Mouse (Mus musculus) midbrain, embryonic 11.5 days (tissue): ENCODE measurements around the gene Dach1. TPM values are rescaled to one million over a fixed set of nuclear protein-coding genes. Genes with fewer than 3 reads are reported as not detected.
A peak's percentile ranks its signal among the peaks of the same experiment; 100 is the strongest.

Experiments
- ATAC-seq: fragments of 200-750 bp; cut with Nextera tagmentation; 2 replicates; pipeline ENCODE4 v1.8.0; 2017; ENCODE audit warnings: moderate TSS enrichment, moderate library complexity; ENCODE audit not compliant: low FRiP score
- DNase-seq: peaks from one replicate; pipeline ENCODE4 v3.0.0; 2015; ENCODE audit warnings: low spot score; ENCODE audit errors: missing footprints
- H3K27ac ChIP-seq: fragments of 300-500 bp; sonication (generic); 2 replicates; pipeline ENCODE4 v1.5.1; 2014; ENCODE audit warnings: low read depth, low read length
- H3K27me3 ChIP-seq: fragments of 300-500 bp; sonication (generic); 2 replicates; pipeline ENCODE4 v1.6.1; 2014; ENCODE audit warnings: mild to moderate bottlenecking, low read length, moderate library complexity, mixed read lengths; ENCODE audit not compliant: control insufficient read depth, insufficient read depth
- H3K36me3 ChIP-seq: fragments of 300-500 bp; sonication (generic); 2 replicates; pipeline ENCODE4 v1.6.1; 2014; ENCODE audit warnings: mild to moderate bottlenecking, low read length, moderate library complexity, mixed read lengths; ENCODE audit not compliant: control insufficient read depth, insufficient read depth
- H3K4me1 ChIP-seq: fragments of 300-500 bp; sonication (generic); 2 replicates; pipeline ENCODE4 v1.6.1; 2014; ENCODE audit warnings: low read length; ENCODE audit not compliant: control insufficient read depth, insufficient read depth
- H3K4me2 ChIP-seq: fragments of 300-500 bp; sonication (generic); 2 replicates; pipeline ENCODE4 v1.6.1; 2014; ENCODE audit warnings: mild to moderate bottlenecking, moderate library complexity
- H3K4me3 ChIP-seq: fragments of 300-500 bp; sonication (generic); 2 replicates; pipeline ENCODE4 v1.5.1; 2014; ENCODE audit warnings: low read depth, low read length
- H3K9ac ChIP-seq: fragments of 300-500 bp; sonication (generic); 2 replicates; pipeline ENCODE4 v1.6.1; 2014; ENCODE audit warnings: low read length
- H3K9me3 ChIP-seq: fragments of 300-500 bp; sonication (generic); 2 replicates; pipeline ENCODE4 v1.6.1; 2016; ENCODE audit warnings: low read length; ENCODE audit not compliant: control insufficient read depth
- WGBS: fragments of 180-500 bp; shearing (Covaris S2); extraction: QIAGEN DNeasy Blood & Tissue Kit; methylation state at CpG from one replicate; pipeline ENCODE4 v1.1.7; 2014; 5-methylcytosine and 5-hydroxymethylcytosine counted together
- polyA plus RNA-seq: library from polyadenylated mRNA; unstranded; fragments of >200 nt; fragmentation: Nextera tagmentation; extraction: Ambion mirVana; gene quantifications from 2 replicates; pipeline ENCODE4 v1.2.1, GENCODE M21; 2014

The Dach1 gene
- polyA plus RNA-seq, 1 experiment from 2014 or later = 24.0 TPM

DNA sequence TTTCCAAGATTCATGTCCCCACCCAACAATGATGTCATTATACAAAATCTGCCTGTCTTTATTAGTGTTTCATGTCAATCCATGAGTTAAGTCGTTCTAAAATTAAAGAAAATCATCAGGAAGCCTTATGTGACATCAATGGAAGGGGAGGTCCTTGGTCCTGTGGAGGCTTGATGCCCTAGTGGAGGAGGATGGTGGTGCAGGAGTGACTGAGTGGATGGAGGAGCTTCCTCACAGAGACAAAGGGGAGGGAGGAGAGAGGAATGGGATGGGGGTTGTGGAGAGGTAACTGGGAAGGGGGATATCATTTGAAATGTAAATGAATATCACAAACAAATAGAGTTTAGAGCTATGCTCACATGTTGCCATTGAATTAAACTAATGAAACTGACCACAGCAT, 287.6 kb downstream of the Dach1 start:
- DNase-seq (no peak), ATAC-seq (no peak)
- no peaks in the 10 kb centered on the region for H3K9me3 ChIP-seq
- H3K9ac ChIP-seq = no peak overlapping the region
- no peak overlapping the region for H3K27ac ChIP-seq
- no peak overlapping the region for H3K4me2 ChIP-seq
- H3K27me3 ChIP-seq = no peaks in the 10 kb centered on the region
- WGBS = 55% methylated on average over 1 of the region's 1 CpGs
- H3K36me3 ChIP-seq = no peaks in the 10 kb centered on the region
- no peak overlapping the region for H3K4me3 ChIP-seq
- H3K4me1 ChIP-seq = no peaks in the 10 kb centered on the region

DNA sequence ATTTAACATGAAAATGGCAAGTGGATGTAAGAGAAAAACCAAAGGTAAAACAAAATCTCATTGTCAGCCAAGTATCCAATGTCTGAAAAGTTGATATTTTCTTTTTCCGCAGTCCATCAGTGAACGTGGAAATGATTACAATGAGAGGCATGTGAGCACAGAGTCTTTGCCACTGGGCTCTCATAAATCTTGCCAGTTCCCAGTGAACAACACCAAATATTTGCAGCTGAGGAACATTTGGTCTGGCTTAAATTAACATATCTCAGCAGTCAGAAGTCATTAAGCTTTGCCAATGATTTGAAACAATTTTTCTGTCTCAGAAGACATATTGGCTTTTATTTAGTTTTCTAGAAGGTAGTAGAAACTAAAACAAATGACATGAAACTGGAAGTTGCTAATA, 298.6 kb downstream of the Dach1 start:
- H3K27me3 ChIP-seq = no peaks in the 10 kb centered on the region
- no peak overlapping the region for H3K4me3 ChIP-seq
- no peak overlapping the region for H3K27ac ChIP-seq
- WGBS = 78% methylated on average over 2 of the region's 2 CpGs
- no peak overlapping the region for H3K9ac ChIP-seq
- H3K36me3 ChIP-seq = no peaks in the 10 kb centered on the region
- H3K9me3 ChIP-seq = no peaks in the 10 kb centered on the region
- no peaks in the 10 kb centered on the region for H3K4me1 ChIP-seq
- no peak overlapping the region for H3K4me2 ChIP-seq
- no peak for ATAC-seq
- DNase-seq = no peak

DNA sequence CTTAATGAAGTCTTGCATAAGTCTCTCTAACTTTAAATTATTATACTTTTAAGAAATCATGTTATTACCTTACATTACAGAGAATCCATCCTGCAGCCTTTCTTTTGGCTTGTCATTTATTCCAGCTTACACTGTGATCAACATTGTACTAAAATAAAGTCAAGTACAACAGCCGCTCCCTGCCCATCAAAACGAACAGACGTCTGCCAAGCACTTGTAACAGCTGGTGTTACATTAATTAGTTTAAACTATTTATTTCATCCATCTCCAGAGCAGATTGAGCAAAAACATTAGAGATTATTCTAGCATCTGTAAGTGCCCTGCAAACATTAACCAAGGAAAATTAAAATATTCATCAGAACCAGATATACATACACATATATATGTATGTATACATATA, 311.2 kb downstream of the Dach1 start:
- no peaks in the 10 kb centered on the region for H3K36me3 ChIP-seq
- H3K4me2 ChIP-seq = no peak overlapping the region
- H3K4me3 ChIP-seq = no peak overlapping the region
- no peaks in the 10 kb centered on the region for H3K9me3 ChIP-seq
- no peak for DNase-seq
- no peaks in the 10 kb centered on the region for H3K4me1 ChIP-seq
- H3K27me3 ChIP-seq = no peaks in the 10 kb centered on the region
- no peak overlapping the region for H3K27ac ChIP-seq
- H3K9ac ChIP-seq = no peak overlapping the region
- WGBS = 88% methylated on average over 3 of the region's 3 CpGs
- ATAC-seq = no peak

DNA sequence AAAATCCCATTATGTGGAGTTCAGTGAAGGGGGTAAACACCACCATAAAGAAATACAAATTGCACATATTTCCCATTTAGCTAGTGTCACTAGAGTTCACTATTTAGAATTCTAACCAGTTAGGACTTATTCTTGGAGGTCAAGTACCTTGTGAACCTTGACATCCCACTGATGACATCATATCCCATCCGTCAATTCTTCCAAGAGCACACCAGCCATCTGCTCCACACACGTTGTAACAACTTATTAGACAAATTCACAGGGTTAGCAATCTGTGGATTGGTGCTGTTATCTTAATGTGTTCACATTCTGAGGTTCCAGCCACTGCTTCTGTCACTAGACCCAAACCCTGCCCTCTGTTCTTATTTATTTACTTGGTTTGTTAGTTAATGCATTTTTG, 312.3 kb downstream of the Dach1 start:
- Histone ChIP-seq H3K9me3 (no peaks in the 10 kb centered on the region), H3K36me3 (no peaks in the 10 kb centered on the region), H3K27ac (no peak overlapping the region), H3K4me2 (no peak overlapping the region), H3K9ac (no peak overlapping the region), H3K4me3 (no peak overlapping the region), H3K4me1 (no peaks in the 10 kb centered on the region), H3K27me3 (no peaks in the 10 kb centered on the region)
- DNase-seq (no peak), ATAC-seq (peak; percentile 48; the same call in 1 of the 2 replicates)
- 51% methylated on average over 2 of the region's 2 CpGs for WGBS

DNA sequence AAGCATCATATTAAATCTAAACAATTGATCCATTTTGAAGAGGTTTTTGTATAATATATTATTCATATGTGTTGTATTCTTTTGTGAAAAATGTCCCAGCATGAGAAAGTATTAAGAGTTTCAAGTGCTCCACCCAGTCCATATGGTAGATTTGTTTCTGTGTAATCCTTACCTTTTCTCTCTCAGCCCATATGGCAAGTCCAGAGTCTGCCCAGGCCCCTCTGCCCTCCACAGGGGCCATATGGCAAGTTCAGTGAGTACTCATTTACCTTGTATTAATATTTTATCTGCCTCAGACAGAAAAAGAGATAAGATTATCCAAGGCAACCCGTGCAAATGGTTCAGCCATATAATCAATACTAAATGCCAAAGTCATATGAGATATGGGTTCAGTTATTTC, 314.2 kb downstream of the Dach1 start:
- H3K4me1 ChIP-seq = no peaks in the 10 kb centered on the region
- H3K9me3 ChIP-seq = no peaks in the 10 kb centered on the region
- H3K27me3 ChIP-seq = no peaks in the 10 kb centered on the region
- no peak overlapping the region for H3K4me3 ChIP-seq
- DNase-seq (no peak), ATAC-seq (peak; percentile 57; the same call in 1 of the 2 replicates)
- no peak overlapping the region for H3K4me2 ChIP-seq
- 74% methylated on average over 1 of the region's 1 CpGs for WGBS
- H3K27ac ChIP-seq = no peak overlapping the region
- no peak overlapping the region for H3K9ac ChIP-seq
- H3K36me3 ChIP-seq = no peaks in the 10 kb centered on the region

DNA sequence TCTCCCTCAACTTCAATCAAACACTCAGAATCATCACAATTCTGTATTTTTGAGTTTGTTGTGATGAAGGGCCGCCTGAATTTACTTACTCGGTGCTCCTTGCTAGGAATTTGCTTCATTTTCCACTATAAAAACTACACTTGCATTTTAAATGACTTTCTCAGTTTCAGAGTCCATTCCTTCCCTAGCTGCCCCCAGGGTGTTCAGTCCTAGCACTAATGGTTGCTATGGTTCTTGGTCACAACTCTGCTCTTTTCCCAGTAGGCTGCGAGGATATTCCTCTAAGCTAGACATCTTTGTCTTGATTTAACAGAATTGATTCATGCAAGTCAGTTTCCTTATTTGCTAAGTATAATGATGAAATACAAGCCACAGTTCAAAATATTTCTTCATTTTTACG, 319.1 kb downstream of the Dach1 start:
- no peak overlapping the region for H3K4me3 ChIP-seq
- no peak overlapping the region for H3K9ac ChIP-seq
- H3K27me3 ChIP-seq = no peaks in the 10 kb centered on the region
- no peak for DNase-seq
- H3K27ac ChIP-seq = no peak overlapping the region
- no peaks in the 10 kb centered on the region for H3K36me3 ChIP-seq
- H3K9me3 ChIP-seq = no peaks in the 10 kb centered on the region
- WGBS = 72% methylated on average over 4 of the region's 4 CpGs
- no peak for ATAC-seq
- no peak overlapping the region for H3K4me2 ChIP-seq
- no peaks in the 10 kb centered on the region for H3K4me1 ChIP-seq

DNA sequence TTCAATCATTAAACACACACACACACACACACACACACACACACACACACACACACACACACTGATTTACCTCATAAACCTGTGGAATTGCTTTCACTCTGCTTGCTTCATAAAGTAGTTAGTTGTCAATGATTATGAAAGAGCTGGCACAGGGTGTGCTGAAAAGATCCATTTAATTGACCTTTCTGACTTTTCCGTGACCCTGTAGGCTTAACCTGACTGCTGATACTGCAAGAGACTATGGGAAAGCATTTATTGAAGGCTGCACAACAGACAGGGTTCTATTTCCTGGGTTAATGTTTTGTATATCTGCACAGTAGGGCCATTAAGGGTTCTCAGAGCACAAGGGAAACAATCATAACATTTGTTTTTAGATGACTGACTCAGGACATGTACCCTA, 321.9 kb downstream of the Dach1 start:
- no peak for ATAC-seq
- no peak for DNase-seq
- Histone ChIP-seq H3K27ac (no peak overlapping the region), H3K4me3 (no peak overlapping the region), H3K9me3 (no peaks in the 10 kb centered on the region), H3K4me1 (no peaks in the 10 kb centered on the region), H3K36me3 (no peaks in the 10 kb centered on the region), H3K27me3 (no peaks in the 10 kb centered on the region), H3K4me2 (no peak overlapping the region), H3K9ac (no peak overlapping the region)
- 69% methylated on average over 1 of the region's 1 CpGs for WGBS

DNA sequence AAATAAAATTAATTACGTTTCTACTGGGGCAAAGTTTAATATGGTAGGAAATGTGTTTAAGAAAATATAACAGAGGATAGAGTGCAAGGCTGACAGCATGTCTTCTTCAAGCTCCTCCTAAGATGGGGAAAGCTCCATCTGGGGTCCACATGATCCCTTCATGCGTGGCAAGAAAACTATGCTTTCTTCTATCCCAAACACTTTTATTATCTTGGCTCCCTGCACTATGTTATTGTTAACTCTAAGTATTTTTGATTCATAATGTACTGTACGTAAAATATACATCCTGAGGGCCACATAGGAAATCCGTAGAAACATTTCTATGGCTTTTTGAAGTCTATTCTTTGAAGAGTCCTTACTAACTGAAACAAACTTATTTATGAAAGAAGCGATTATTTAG, 330.3 kb downstream of the Dach1 start:
- Histone ChIP-seq H3K9ac (no peak overlapping the region), H3K4me1 (no peaks in the 10 kb centered on the region), H3K9me3 (no peaks in the 10 kb centered on the region), H3K27ac (no peak overlapping the region), H3K4me2 (no peak overlapping the region), H3K4me3 (no peak overlapping the region), H3K27me3 (no peaks in the 10 kb centered on the region), H3K36me3 (no peaks in the 10 kb centered on the region)
- WGBS = 91% methylated on average over 5 of the region's 5 CpGs
- ATAC-seq (no peak), DNase-seq (no peak)

DNA sequence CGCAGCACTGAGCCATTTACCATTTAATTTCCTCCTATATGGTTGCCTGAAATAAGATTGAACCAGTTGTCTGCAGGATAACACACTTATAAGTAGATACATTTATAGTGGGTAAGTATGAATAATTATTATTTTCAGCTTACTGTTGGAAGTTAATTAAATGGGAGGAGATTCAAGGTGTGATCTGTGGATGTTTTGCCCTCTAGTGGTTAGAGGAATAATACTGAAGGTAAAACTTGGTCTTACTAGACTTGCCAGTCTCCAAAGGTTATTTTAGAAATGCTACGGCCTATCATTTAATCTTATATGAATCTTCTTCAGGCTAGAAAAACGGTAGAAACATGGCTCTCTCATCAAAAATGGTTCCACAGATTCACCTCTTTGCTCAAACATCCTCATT, 339.7 kb downstream of the Dach1 start:
- H3K9ac ChIP-seq = no peak overlapping the region
- WGBS = 81% methylated on average over 3 of the region's 3 CpGs
- H3K9me3 ChIP-seq = no peaks in the 10 kb centered on the region
- no peaks in the 10 kb centered on the region for H3K4me1 ChIP-seq
- no peak overlapping the region for H3K27ac ChIP-seq
- H3K27me3 ChIP-seq = no peaks in the 10 kb centered on the region
- DNase-seq = no peak
- ATAC-seq = no peak
- H3K4me2 ChIP-seq = no peak overlapping the region
- H3K36me3 ChIP-seq = no peaks in the 10 kb centered on the region
- H3K4me3 ChIP-seq = no peak overlapping the region
